Mouse (Mus musculus): ENCODE measurements around the gene Olfr1502. TPM values are rescaled to one million over a fixed set of nuclear protein-coding genes. Genes with fewer than 3 reads are reported as not detected.
"Not testable (repeated sequence)": the region's sequence is repeated elsewhere in the genome, so short reads cannot be mapped to it uniquely, and the experiment has no call there.

The Olfr1502 gene
- total RNA-seq, 1 experiment = not detected

GRCm38 (mm10) chr19:13828447-13828846 is 33.1 kb upstream of the Olfr1502 start:
- H3K4me1 ChIP-seq (ENCODE audit: control insufficient read depth in 2 of 2, insufficient read depth in 2 of 2, low read length in 2 of 2, poor library complexity in 1 of 2) = no peaks in the 10 kb centered on the region
- in situ Hi-C loops (cut with MboI; ENCODE audit: low sequenced_read_pairs in 2 of 2, unreplicated experiment in 2 of 2) = no loop called here
- TF ChIP-seq ZC3H11A (IDR thresholded peaks at IDR 0.05; ENCODE audit: borderline replicate concordance, low read depth, low read length) (no peak), HCFC1 (IDR thresholded peaks at IDR 0.05; ENCODE audit: borderline replicate concordance, insufficient read depth, low read length) (no peak), ZNF384 (IDR thresholded peaks at IDR 0.05; ENCODE audit: low read depth, low read length) (no peak)

DNA sequence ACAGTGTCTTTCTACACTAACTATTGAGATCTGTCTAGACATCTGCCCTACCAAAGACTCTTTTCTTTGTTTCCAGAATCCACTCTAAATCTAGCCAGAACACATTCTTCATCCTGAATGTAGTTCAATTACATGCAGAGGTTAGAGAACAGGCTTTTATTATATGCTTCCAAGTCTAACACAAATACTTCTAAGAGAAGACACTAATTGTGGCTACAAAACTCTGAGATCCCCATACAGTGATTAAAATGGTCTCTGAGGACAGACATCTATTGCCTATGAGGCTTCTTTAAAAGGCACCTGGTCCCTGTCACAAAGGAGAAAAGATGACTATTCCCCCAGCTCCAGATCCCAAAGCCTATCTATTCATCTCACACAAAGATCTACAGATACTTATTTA is 31.2 kb upstream of the Olfr1502 start, which contains the start of gene Olfr1500:
Gene Olfr1500 (minus strand): TSS at position 101 of the 400 bp plus-strand sequence.
- TF ChIP-seq ZC3H11A (IDR thresholded peaks at IDR 0.05; ENCODE audit: borderline replicate concordance, low read depth, low read length) = no peak
- no peak for TF ChIP-seq MAFK (IDR thresholded peaks at IDR 0.05; ENCODE audit: insufficient read depth, low read depth, low read length)
- TF ChIP-seq HCFC1 (IDR thresholded peaks at IDR 0.05; ENCODE audit: borderline replicate concordance, insufficient read depth, low read length) = no peak
- H3K9ac ChIP-seq (ENCODE audit: insufficient read depth, low read depth, low read length, poor library complexity, severe bottlenecking) = no peak within 1 kb of the TSS

More at GRCm38 (mm10) chr19:13828447-13828846, 33.1 kb upstream of the Olfr1502 start:
- no peak overlapping the region for H3K27ac ChIP-seq (ENCODE audit: insufficient read depth, low read depth, low read length, poor library complexity, severe bottlenecking)
- H3K4me3 ChIP-seq (ENCODE audit: insufficient read depth in 1 of 2, low read depth in 1 of 2, low read length in 2 of 2, poor library complexity in 1 of 2, severe bottlenecking in 1 of 2) = no peak overlapping the region
- no peaks in the 10 kb centered on the region for H3K36me3 ChIP-seq (ENCODE audit: control insufficient read depth, insufficient read depth, low read length, poor library complexity, severe bottlenecking)
- H3K9me3 ChIP-seq (ENCODE audit: control insufficient read depth, insufficient read depth, low read depth, low read length) = no peaks in the 10 kb centered on the region
- DNase-seq (ENCODE audit: low read depth, low spot score) = no peak
- H3K9ac ChIP-seq (ENCODE audit: insufficient read depth, low read depth, low read length, poor library complexity, severe bottlenecking) = no peak overlapping the region

DNA sequence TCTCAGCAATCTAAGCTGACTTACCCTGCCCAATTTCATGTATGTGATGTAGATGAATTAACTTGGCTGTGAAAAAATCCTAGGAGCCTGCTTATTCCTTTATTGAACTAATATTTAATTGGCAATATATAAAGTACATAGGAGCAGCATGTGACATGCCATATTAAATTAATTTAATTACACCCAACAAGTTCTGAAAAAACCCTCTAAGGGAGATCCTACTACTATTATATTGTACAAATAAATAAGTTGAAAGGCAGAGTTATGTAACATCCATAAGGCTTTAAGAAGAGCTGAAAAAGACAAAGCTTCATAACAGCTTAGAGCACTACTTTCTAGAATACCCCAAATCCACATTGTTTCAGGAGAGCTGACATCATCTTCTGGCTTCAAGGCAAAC is 11.0 kb upstream of the Olfr1502 start, which contains the start of gene Olfr1501:
Gene Olfr1501 (minus strand): TSS at position 101 of the 400 bp plus-strand sequence.
- DNase-seq (ENCODE audit: low read depth, low spot score); H3K9me3 ChIP-seq (ENCODE audit: control insufficient read depth, insufficient read depth, low read depth, low read length); H3K4me1 ChIP-seq (ENCODE audit: control insufficient read depth in 2 of 2, insufficient read depth in 2 of 2, low read length in 2 of 2, poor library complexity in 1 of 2); H3K9ac ChIP-seq (ENCODE audit: insufficient read depth, low read depth, low read length, poor library complexity, severe bottlenecking); H3K27ac ChIP-seq (ENCODE audit: insufficient read depth, low read depth, low read length, poor library complexity, severe bottlenecking); in situ Hi-C loops (cut with MboI; ENCODE audit: low sequenced_read_pairs in 2 of 2, unreplicated experiment in 2 of 2); H3K4me3 ChIP-seq (ENCODE audit: insufficient read depth in 1 of 2, low read depth in 1 of 2, low read length in 2 of 2, poor library complexity in 1 of 2, severe bottlenecking in 1 of 2); H3K36me3 ChIP-seq (ENCODE audit: control insufficient read depth, insufficient read depth, low read length, poor library complexity, severe bottlenecking): not testable (repeated sequence)

More for the DNA sequence above, 31.2 kb upstream of the Olfr1502 start, which contains the start of gene Olfr1500:
- no peaks in the 10 kb centered on the region for H3K9me3 ChIP-seq (ENCODE audit: control insufficient read depth, insufficient read depth, low read depth, low read length)
- no peaks in the 10 kb centered on the region for H3K36me3 ChIP-seq (ENCODE audit: control insufficient read depth, insufficient read depth, low read length, poor library complexity, severe bottlenecking)
- DNase-seq (ENCODE audit: low read depth, low spot score) = no peak
- no peaks in the 10 kb centered on the region for H3K4me1 ChIP-seq (ENCODE audit: control insufficient read depth in 2 of 2, insufficient read depth in 2 of 2, low read length in 2 of 2, poor library complexity in 1 of 2)
- in situ Hi-C loops (cut with MboI; ENCODE audit: low sequenced_read_pairs in 2 of 2, unreplicated experiment in 2 of 2) = no loop called here
- no peak within 1 kb of the TSS for H3K27ac ChIP-seq (ENCODE audit: insufficient read depth, low read depth, low read length, poor library complexity, severe bottlenecking)
- H3K4me3 ChIP-seq (ENCODE audit: insufficient read depth in 1 of 2, low read depth in 1 of 2, low read length in 2 of 2, poor library complexity in 1 of 2, severe bottlenecking in 1 of 2) = no peak within 1 kb of the TSS

- in situ Hi-C loops (cut with MboI; ENCODE audit: low sequenced_read_pairs in 2 of 2, unreplicated experiment in 2 of 2) = no loop called here
- TF ChIP-seq CHD2 (IDR thresholded peaks at IDR 0.05; ENCODE audit: low read depth, low read length) (no peak), HCFC1 (IDR thresholded peaks at IDR 0.05; ENCODE audit: borderline replicate concordance, insufficient read depth, low read length) (no peak), MAFK (IDR thresholded peaks at IDR 0.05; ENCODE audit: insufficient read depth, low read depth, low read length) (no peak), ZC3H11A (IDR thresholded peaks at IDR 0.05; ENCODE audit: borderline replicate concordance, low read depth, low read length) (no peak), ZNF384 (IDR thresholded peaks at IDR 0.05; ENCODE audit: low read depth, low read length) (no peak)
- Histone ChIP-seq H3K9me3 (ENCODE audit: control insufficient read depth, insufficient read depth, low read depth, low read length) (no peaks in the 10 kb centered on the region), H3K27ac (ENCODE audit: insufficient read depth, low read depth, low read length, poor library complexity, severe bottlenecking) (no peak within 1 kb of the TSS), H3K36me3 (ENCODE audit: control insufficient read depth, insufficient read depth, low read length, poor library complexity, severe bottlenecking) (no peaks in the 10 kb centered on the region), H3K4me3 (ENCODE audit: insufficient read depth in 1 of 2, low read depth in 1 of 2, low read length in 2 of 2, poor library complexity in 1 of 2, severe bottlenecking in 1 of 2) (no peak within 1 kb of the TSS), H3K4me1 (ENCODE audit: control insufficient read depth in 2 of 2, insufficient read depth in 2 of 2, low read length in 2 of 2, poor library complexity in 1 of 2) (no peaks in the 10 kb centered on the region), H3K9ac (ENCODE audit: insufficient read depth, low read depth, low read length, poor library complexity, severe bottlenecking) (no peak within 1 kb of the TSS)
- no peak for DNase-seq (ENCODE audit: low read depth, low spot score)
These were observed 36.2 kb downstream of the Olfr1502 start, which contains the start of gene Olfr1504 for GRCm38 (mm10) chr19:13897828-13898227. Olfr1504 (minus strand) TSS chr19:13897928.

Other genes starting within 250 kb of the Olfr1502 start
- gene Olfr1487, start 244.4 kb upstream of the Olfr1502 start, total RNA-seq (2012; rRNA removed) = not detected in 2 replicates
- not detected in 2 replicates for gene Olfr1489, start 230.2 kb upstream of the Olfr1502 start, total RNA-seq (2012; rRNA removed)
- not detected in 2 replicates for gene Olfr1490, start 210.7 kb upstream of the Olfr1502 start, total RNA-seq (2012; rRNA removed)
- gene Olfr1491, start 164.5 kb upstream of the Olfr1502 start, total RNA-seq (2012; rRNA removed) = not detected in 2 replicates
- gene Olfr1493-ps1, start 138.5 kb upstream of the Olfr1502 start, total RNA-seq (2012; rRNA removed) = not detected in 2 replicates
- 0.22 and 0.26 TPM in 2 replicates for gene Olfr1494, start 122.1 kb upstream of the Olfr1502 start, total RNA-seq (2012; rRNA removed)
- 0.48 TPM in 1 of 2 replicates, not detected in the other for gene Olfr1495, start 97.2 kb upstream of the Olfr1502 start, total RNA-seq (2012; rRNA removed)
- not detected in 2 replicates for gene Olfr1496, start 83.9 kb upstream of the Olfr1502 start, total RNA-seq (2012; rRNA removed)
- not detected in 2 replicates for gene Olfr1497, start 63.6 kb upstream of the Olfr1502 start, total RNA-seq (2012; rRNA removed)
- not detected in 2 replicates for gene Olfr1499, start 42.3 kb upstream of the Olfr1502 start, total RNA-seq (2012; rRNA removed)
- not detected in 2 replicates for gene Olfr1500, start 31.3 kb upstream of the Olfr1502 start, total RNA-seq (2012; rRNA removed)
- gene Olfr1501, start 11.1 kb upstream of the Olfr1502 start, total RNA-seq (2012; rRNA removed) = not detected in 2 replicates
- gene Olfr1504, start 36.1 kb downstream of the Olfr1502 start, total RNA-seq (2012; rRNA removed) = not detected in 2 replicates
- gene Olfr1505, start 51.7 kb downstream of the Olfr1502 start, total RNA-seq (2012; rRNA removed) = not detected in 2 replicates